Mouse (Mus musculus) thymus, postnatal 25 days (tissue): ENCODE measurements around the gene Dnajb9.
A peak's percentile ranks its signal among the peaks of the same experiment; 100 is the strongest.
"Not testable (repeated sequence)": the region's sequence is repeated elsewhere in the genome, so short reads cannot be mapped to it uniquely, and the experiment has no call there.

Experiments used
- DNase-seq: peaks from one replicate; pipeline ENCODE4 v3.0.0; 2022

Gene Dnajb9

GRCm38 (mm10) chr12:44209824-44210752 is at the start of gene Dnajb9:
Dnajb9 (minus strand) TSS chr12:44210326.
- peak; percentile 99 for DNase-seq

- no peak for DNase-seq
These were observed 38.3 kb upstream of the Dnajb9 start for GRCm38 (mm10) chr12:44248309-44248977.

GRCm38 (mm10) chr12:44245739-44246138 is 35.6 kb upstream of the Dnajb9 start:
- DNase-seq, result no peak

- no peak for DNase-seq
These were observed 32.3 kb upstream of the Dnajb9 start for GRCm38 (mm10) chr12:44242407-44242806.

- no peak for DNase-seq
These were observed 31.0 kb upstream of the Dnajb9 start for GRCm38 (mm10) chr12:44241090-44241489.

GRCm38 (mm10) chr12:44224650-44225049 is 14.5 kb upstream of the Dnajb9 start:
- no peak for DNase-seq

- DNase-seq, result no peak
These were observed 12.9 kb upstream of the Dnajb9 start for GRCm38 (mm10) chr12:44223044-44223443.

- no peak for DNase-seq
These were observed 11.7 kb upstream of the Dnajb9 start for GRCm38 (mm10) chr12:44221651-44222356.

GRCm38 (mm10) chr12:44221070-44221469 is 10.9 kb upstream of the Dnajb9 start, which contains the start of gene Pnpla8:
Pnpla8 (plus strand) TSS chr12:44221370.
- not testable (repeated sequence) for DNase-seq

GRCm38 (mm10) chr12:44211555-44211954 is 1.4 kb upstream of the Dnajb9 start:
- no peak for DNase-seq

- no peak for DNase-seq
These were observed 844 bp downstream of the Dnajb9 start for GRCm38 (mm10) chr12:44209141-44209823.

GRCm38 (mm10) chr12:44197873-44198525 is 12.1 kb downstream of the Dnajb9 start:
- no peak for DNase-seq

- peak; percentile 10 for DNase-seq
These were observed 28.8 kb downstream of the Dnajb9 start for GRCm38 (mm10) chr12:44181081-44181982.

- DNase-seq, result no peak
These were observed 33.1 kb downstream of the Dnajb9 start for GRCm38 (mm10) chr12:44177038-44177355.

- DNase-seq, result no peak
These were observed 33.6 kb downstream of the Dnajb9 start for GRCm38 (mm10) chr12:44176331-44177037.

GRCm38 (mm10) chr12:44166949-44167348 is 43.2 kb downstream of the Dnajb9 start:
- no peak for DNase-seq

GRCm38 (mm10) chr12:44159349-44159748 is 50.8 kb downstream of the Dnajb9 start:
- DNase-seq, result no peak
